Mouse (Mus musculus) midbrain, postnatal 0 days (tissue): ENCODE results near the gene Polr3gl. TPM values are rescaled to one million over a fixed set of nuclear protein-coding genes. Genes with fewer than 3 reads are reported as not detected.

Experiments
- ATAC-seq: fragments of 200-750 bp; cut with Nextera tagmentation; 2 replicates; pipeline ENCODE4 v1.8.0; 2017; ENCODE audit warnings: moderate number of reproducible peaks, mild to moderate bottlenecking, moderate TSS enrichment, moderate library complexity; ENCODE audit not compliant: low FRiP score
- DNase-seq: peaks from one replicate; pipeline ENCODE4 v3.0.0-alpha.2; 2015; ENCODE audit warnings: low spot score
- H3K27ac ChIP-seq: fragments of 300-500 bp; sonication (generic); 2 replicates; pipeline ENCODE4 v1.5.1; 2014; ENCODE audit warnings: low read depth, mild to moderate bottlenecking, low read length, mixed read lengths
- H3K27me3 ChIP-seq: fragments of 300-500 bp; sonication (generic); 2 replicates; pipeline ENCODE4 v1.6.1; 2014; ENCODE audit warnings: low read length, control low read depth, mixed read lengths; ENCODE audit not compliant: insufficient read depth
- H3K36me3 ChIP-seq: fragments of 300-500 bp; sonication (generic); 2 replicates; pipeline ENCODE4 v1.6.1; 2014; ENCODE audit warnings: low read length, control low read depth, mixed read lengths; ENCODE audit not compliant: insufficient read depth
- H3K4me1 ChIP-seq: fragments of 300-500 bp; sonication (generic); 2 replicates; pipeline ENCODE4 v1.6.1; 2014; ENCODE audit warnings: mild to moderate bottlenecking, control low read depth, antibody characterized with exemption, low read length, mixed read lengths; ENCODE audit not compliant: insufficient read depth
- H3K4me2 ChIP-seq: fragments of 300-500 bp; sonication (generic); 2 replicates; pipeline ENCODE4 v1.6.1; 2014; ENCODE audit warnings: low read depth, mild to moderate bottlenecking, low read length, mixed read lengths; ENCODE audit not compliant: poor library complexity, severe bottlenecking
- H3K4me3 ChIP-seq: fragments of 300-500 bp; sonication (generic); 2 replicates; pipeline ENCODE4 v1.5.1; 2014; ENCODE audit warnings: low read depth, mild to moderate bottlenecking, low read length, moderate library complexity
- H3K9ac ChIP-seq: fragments of 300-500 bp; sonication (generic); replicated peaks from 2 replicates; pipeline ENCODE4 v1.6.1; 2014; ENCODE audit warnings: mild to moderate bottlenecking, low read length, moderate library complexity, mixed read lengths; ENCODE audit not compliant: poor library complexity, severe bottlenecking
- H3K9me3 ChIP-seq: fragments of 300-500 bp; sonication (generic); 2 replicates; pipeline ENCODE4 v1.6.1; 2016; ENCODE audit warnings: low read length, control low read depth
- CTCF ChIP-seq: IDR thresholded peaks from 2 replicates; pipeline ENCODE4 v1.5.1; 2016; ENCODE audit warnings: antibody characterized with exemption, mild to moderate bottlenecking
- WGBS: fragments of 180-500 bp; shearing (Covaris S2); extraction: QIAGEN DNeasy Blood & Tissue Kit; methylation state at CpG from one replicate; pipeline ENCODE4 v1.1.7; 2014; 5-methylcytosine and 5-hydroxymethylcytosine counted together
- polyA plus RNA-seq: library from polyadenylated mRNA; unstranded; fragments of >200 nt; fragmentation: Nextera tagmentation; extraction: Ambion mirVana; gene quantifications from 2 replicates; pipeline ENCODE4 v1.2.1, GENCODE M21; 2015
- total RNA-seq: library from RNA; depleted of rRNA; stranded (reverse); fragments of >200 nt; gene quantifications from 2 replicates; pipeline ENCODE4 v1.2.3, GENCODE M21; 2014

Gene Polr3gl
- total and polyA plus RNA-seq, 2 experiments from 2014 or later = 16.2 to 32.0 TPM

- Histone ChIP-seq H3K27ac (peak overlapping the region; percentile 77), H3K27me3 (no peaks in the 10 kb centered on the region), H3K4me1 (peaks cover 8% of the 10 kb centered on the region; the same call in 1 of the 2 replicates), H3K9me3 (no peaks in the 10 kb centered on the region), H3K9ac (peak overlapping the region; percentile 81), H3K4me2 (peak overlapping the region; percentile 96), H3K36me3 (no peaks in the 10 kb centered on the region), H3K4me3 (peak overlapping the region; percentile 60)
- WGBS = 21% methylated on average over 6 of the region's 6 CpGs
- no peak for ATAC-seq
- peak; percentile 4 for TF ChIP-seq CTCF
- DNase-seq = peak; percentile 44
Observed at GRCm38 (mm10) chr3:96595661-96596060, 1.7 kb upstream of the Polr3gl start.

GRCm38 (mm10) chr3:96594851-96595250, 870 bp upstream of the Polr3gl start:
- no peak for ATAC-seq
- Histone ChIP-seq H3K4me3 (no peak overlapping the region), H3K9me3 (no peaks in the 10 kb centered on the region), H3K27me3 (no peaks in the 10 kb centered on the region), H3K9ac (no peak overlapping the region), H3K4me2 (no peak overlapping the region), H3K4me1 (peaks cover 8% of the 10 kb centered on the region; the same call in 1 of the 2 replicates), H3K27ac (peak overlapping the region; percentile 77; the same call in 1 of the 2 replicates), H3K36me3 (no peaks in the 10 kb centered on the region)
- TF ChIP-seq CTCF = no peak
- DNase-seq = no peak
- 83% methylated on average over 5 of the region's 5 CpGs for WGBS

GRCm38 (mm10) chr3:96593374-96593773, 607 bp downstream of the Polr3gl start:
- Histone ChIP-seq H3K27ac (peak overlapping the region; percentile 83), H3K27me3 (no peaks in the 10 kb centered on the region), H3K4me3 (peak overlapping the region; percentile 57), H3K4me1 (peaks cover 8% of the 10 kb centered on the region; the same call in 1 of the 2 replicates), H3K36me3 (no peaks in the 10 kb centered on the region), H3K9me3 (no peaks in the 10 kb centered on the region), H3K4me2 (peak overlapping the region; percentile 75), H3K9ac (peak overlapping the region; percentile 67)
- no peak for TF ChIP-seq CTCF
- WGBS = under 1% methylated on average over 10 of the region's 10 CpGs
- ATAC-seq (no peak), DNase-seq (peak; percentile 46)

- Histone ChIP-seq H3K27me3 (no peaks in the 10 kb centered on the region), H3K9me3 (no peaks in the 10 kb centered on the region), H3K4me2 (no peak overlapping the region), H3K36me3 (no peaks in the 10 kb centered on the region), H3K4me1 (peaks cover 3% of the 10 kb centered on the region; the same call in 1 of the 2 replicates), H3K27ac (no peak overlapping the region), H3K9ac (no peak overlapping the region), H3K4me3 (no peak overlapping the region)
- no peak for DNase-seq
- ATAC-seq = no peak
- 83% methylated on average over 4 of the region's 4 CpGs for WGBS
- TF ChIP-seq CTCF = no peak
Observed at GRCm38 (mm10) chr3:96590657-96591056, 3.3 kb downstream of the Polr3gl start.

- no peaks in the 10 kb centered on the region for H3K9me3 ChIP-seq
- peak; percentile 33 for TF ChIP-seq CTCF
Observed at GRCm38 (mm10) chr3:96583386-96583785, 10.6 kb downstream of the Polr3gl start.

GRCm38 (mm10) chr3:96581771-96582515, 12.0 kb downstream of the Polr3gl start:
- Histone ChIP-seq H3K27ac (no peak overlapping the region), H3K4me3 (no peak overlapping the region), H3K4me2 (no peak overlapping the region), H3K27me3 (no peaks in the 10 kb centered on the region), H3K36me3 (no peaks in the 10 kb centered on the region), H3K9me3 (no peaks in the 10 kb centered on the region), H3K4me1 (0 out of 2 replicates have a peak, but pooled peaks cover 3% of the 10 kb centered on the region), H3K9ac (no peak overlapping the region)
- TF ChIP-seq CTCF = no peak
- WGBS = 87% methylated on average over 16 of the region's 16 CpGs
- ATAC-seq = no peak
- DNase-seq = no peak

More at GRCm38 (mm10) chr3:96583386-96583785, 10.6 kb downstream of the Polr3gl start:
- H3K4me3 ChIP-seq = no peak overlapping the region
- H3K27ac ChIP-seq = no peak overlapping the region
- no peak for ATAC-seq
- H3K4me1 ChIP-seq = 0 out of 2 replicates have a peak, but pooled peaks cover 3% of the 10 kb centered on the region
- no peak overlapping the region for H3K4me2 ChIP-seq
- H3K36me3 ChIP-seq = no peaks in the 10 kb centered on the region
- WGBS = 95% methylated on average over 5 of the region's 5 CpGs
- H3K27me3 ChIP-seq = no peaks in the 10 kb centered on the region
- DNase-seq = no peak
- H3K9ac ChIP-seq = no peak overlapping the region
